Mouse (Mus musculus) thymus, adult 2 months (tissue): ENCODE data around the gene Olfr1371.

Experiments
- CTCF ChIP-seq: fragments of 200-500 bp; IDR thresholded peaks from 2 replicates; pipeline ENCODE4 v1.5.1; 2012; ENCODE audit warnings: mild to moderate bottlenecking, control low read depth, low read length, moderate library complexity, borderline replicate concordance; ENCODE audit not compliant: control insufficient read depth, poor library complexity, insufficient read depth; ENCODE audit errors: extremely low read depth
- POLR2A ChIP-seq: fragments of 200-500 bp; IDR thresholded peaks from 2 replicates; pipeline ENCODE4 v1.6.1; 2012; ENCODE audit warnings: mild to moderate bottlenecking, low read length, control low read depth, moderate library complexity; ENCODE audit not compliant: control insufficient read depth, poor library complexity, insufficient read depth; ENCODE audit errors: extremely low read depth

DNA sequence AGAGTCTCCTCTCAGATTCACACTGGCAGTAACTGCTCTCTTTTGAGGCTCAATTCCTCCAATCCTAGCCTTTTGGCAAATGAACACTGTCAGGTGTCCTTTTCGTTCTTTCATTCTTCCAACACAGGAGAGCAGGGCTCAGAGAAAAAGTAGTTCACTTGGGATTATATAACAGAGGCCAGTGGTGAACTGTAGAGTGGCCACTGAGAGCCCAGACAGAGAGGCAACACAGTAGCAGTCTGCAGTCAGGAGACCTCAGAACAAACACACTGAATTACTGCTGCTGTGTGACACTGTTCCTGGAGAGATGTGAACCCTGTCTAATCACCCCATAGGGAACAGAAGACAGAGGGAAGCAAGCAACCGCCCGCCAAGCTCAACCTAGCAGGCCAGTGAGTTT, 13.3 kb upstream of the Olfr1371 start:
- TF ChIP-seq CTCF (no peak), POLR2A (no peak)
